Mouse (Mus musculus) v-Abl transformed pro-B cells (cell line): ENCODE measurements around the gene Wars2.

Experiments used
- in situ Hi-C, 2 experiments: fragments of 400-800 bp; cut with MboI; formaldehyde crosslinking; loops; one replicate each; pipeline ENCODE4 v1.15.1; 2025; ENCODE audit not compliant: unreplicated experiment in 2 of 2

Wars2 gene

GRCm38 (mm10) chr3:99183355-99184016 lies 42.6 kb downstream of the Wars2 start:
- in situ Hi-C loops: no loop called here

- in situ Hi-C loops: no loop called here
Measured at GRCm38 (mm10) chr3:99184373-99184772, 43.5 kb downstream of the Wars2 start.

- in situ Hi-C loops: no loop called here
Measured at GRCm38 (mm10) chr3:99188097-99188496, 47.2 kb downstream of the Wars2 start.

GRCm38 (mm10) chr3:99193576-99193975 lies 52.7 kb downstream of the Wars2 start:
- in situ Hi-C loops: no loop called here

GRCm38 (mm10) chr3:99203331-99203730 lies 62.5 kb downstream of the Wars2 start:
- in situ Hi-C loops: no loop called here

- in situ Hi-C loops: no loop called here
Measured at GRCm38 (mm10) chr3:99208416-99208815, 67.5 kb downstream of the Wars2 start.

- in situ Hi-C loops: no loop called here
Measured at GRCm38 (mm10) chr3:99211105-99211698, 70.3 kb downstream of the Wars2 start.

GRCm38 (mm10) chr3:99227807-99228206 lies 86.9 kb downstream of the Wars2 start:
- in situ Hi-C loops: loop anchor here (25.0 kb wide), 3 partner anchors 934 to 1709 kb away; partner anchors contain the start of genes Gdap2 (in 1 of the 2) and Wdr3 (in 1 of the 2)

- in situ Hi-C loops: loop anchor here (5.0 to 25.0 kb wide), 5 partner anchors 709 to 1704 kb away; partner anchors contain the start of genes Gdap2 (in 2 of the 2) and Wdr3 (in 2 of the 2)
Measured at GRCm38 (mm10) chr3:99233393-99234318, 92.8 kb downstream of the Wars2 start.

GRCm38 (mm10) chr3:99234319-99234869 lies 93.5 kb downstream of the Wars2 start:
- in situ Hi-C loops: loop anchor here (5.0 to 25.0 kb wide), 5 partner anchors 708 to 1703 kb away; partner anchors contain the start of genes Gdap2 (in 2 of the 2) and Wdr3 (in 2 of the 2)

- in situ Hi-C loops: loop anchor here (10.0 to 25.0 kb wide), 4 partner anchors 927 to 1702 kb away; partner anchors contain the start of genes Gdap2 (in 2 of the 2) and Wdr3 (in 2 of the 2)
Measured at GRCm38 (mm10) chr3:99235116-99235803, 94.4 kb downstream of the Wars2 start.

- in situ Hi-C loops: loop anchor here (10.0 to 25.0 kb wide), 4 partner anchors 926 to 1701 kb away; partner anchors contain the start of genes Gdap2 (in 2 of the 2) and Wdr3 (in 2 of the 2)
Measured at GRCm38 (mm10) chr3:99235804-99236755, 95.2 kb downstream of the Wars2 start.

- in situ Hi-C loops: loop anchor here (10.0 to 25.0 kb wide), 4 partner anchors 924 to 1699 kb away; partner anchors contain the start of genes Gdap2 (in 2 of the 2) and Wdr3 (in 2 of the 2)
Measured at GRCm38 (mm10) chr3:99238691-99239090, 97.8 kb downstream of the Wars2 start.

GRCm38 (mm10) chr3:99239301-99240045 lies 98.6 kb downstream of the Wars2 start:
- in situ Hi-C loops: loop anchor here (10.0 to 25.0 kb wide), 4 partner anchors 923 to 1698 kb away; partner anchors contain the start of genes Gdap2 (in 2 of the 2) and Wdr3 (in 2 of the 2)

GRCm38 (mm10) chr3:99240213-99240720 lies 99.4 kb downstream of the Wars2 start, which contains the start of gene Tbx15:
TSS of gene Tbx15 (plus strand) at chr3:99240381.
- in situ Hi-C loops: loop anchor here (25.0 kb wide), 3 partner anchors 922 to 1697 kb away; partner anchors contain the start of genes Gdap2 (in 1 of the 2) and Wdr3 (in 1 of the 2)

GRCm38 (mm10) chr3:99240811-99241738 lies 100.2 kb downstream of the Wars2 start:
- in situ Hi-C loops: loop anchor here (25.0 kb wide), 3 partner anchors 921 to 1696 kb away; partner anchors contain the start of genes Gdap2 (in 1 of the 2) and Wdr3 (in 1 of the 2)
